Mouse (Mus musculus) midbrain, embryonic 12.5 days (tissue): Measurements from ENCODE around the gene Emx1. TPM values are rescaled to one million over a fixed set of nuclear protein-coding genes. Genes with fewer than 3 reads are reported as not detected.

ENCODE experiments used
- ATAC-seq: fragments of 200-750 bp; cut with Nextera tagmentation; 2 replicates; pipeline ENCODE4 v1.8.0; 2017; ENCODE audit warnings: low read depth, moderate TSS enrichment, moderate library complexity; ENCODE audit not compliant: low FRiP score
- H3K27ac ChIP-seq: fragments of 300-500 bp; sonication (generic); replicated peaks from 2 replicates; pipeline ENCODE4 v1.5.1; 2016; ENCODE audit warnings: mild to moderate bottlenecking
- H3K27me3 ChIP-seq: fragments of 300-500 bp; sonication (generic); 2 replicates; pipeline ENCODE4 v1.6.1; 2016; ENCODE audit warnings: mild to moderate bottlenecking
- H3K36me3 ChIP-seq: fragments of 300-500 bp; sonication (generic); 2 replicates; pipeline ENCODE4 v1.6.1; 2016
- H3K4me1 ChIP-seq: fragments of 300-500 bp; sonication (generic); 2 replicates; pipeline ENCODE4 v1.6.1; 2016
- H3K4me2 ChIP-seq: fragments of 300-500 bp; sonication (generic); replicated peaks from 2 replicates; pipeline ENCODE4 v1.6.1; 2016; ENCODE audit warnings: mild to moderate bottlenecking, moderate library complexity
- H3K4me3 ChIP-seq: fragments of 300-500 bp; sonication (generic); 2 replicates; pipeline ENCODE4 v1.5.1; 2016; ENCODE audit warnings: mild to moderate bottlenecking
- H3K9ac ChIP-seq: fragments of 300-500 bp; sonication (generic); replicated peaks from 2 replicates; pipeline ENCODE4 v1.6.1; 2016; ENCODE audit warnings: mild to moderate bottlenecking, moderate library complexity
- H3K9me3 ChIP-seq: fragments of 300-500 bp; sonication (generic); 2 replicates; pipeline ENCODE4 v1.6.1; 2016; ENCODE audit warnings: mild to moderate bottlenecking
- WGBS: fragments of 180-500 bp; shearing (Covaris S2); methylation state at CpG from one replicate; pipeline ENCODE4 v1.1.7; 2016; 5-methylcytosine and 5-hydroxymethylcytosine counted together
- polyA plus RNA-seq: library from polyadenylated mRNA; unstranded; fragments of >200 nt; fragmentation: Nextera tagmentation; extraction: Ambion mirVana; gene quantifications from 2 replicates; pipeline ENCODE4 v1.2.1, GENCODE M21; 2016

The Emx1 gene
- polyA plus RNA-seq, 1 experiment from 2014 or later = 3.3 TPM

- Histone ChIP-seq H3K4me2 (no peak overlapping the region), H3K9me3 (no peaks in the 10 kb centered on the region), H3K27ac (no peak overlapping the region), H3K4me1 (peaks cover 39% of the 10 kb centered on the region), H3K4me3 (no peak overlapping the region), H3K27me3 (no peaks in the 10 kb centered on the region; the same call in 1 of the 2 replicates), H3K9ac (no peak overlapping the region), H3K36me3 (no peaks in the 10 kb centered on the region)
- no peak for ATAC-seq
- 96% methylated on average over 11 of the region's 11 CpGs for WGBS
Measured at GRCm38 (mm10) chr6:85219706-85220105, 32.5 kb downstream of the Emx1 start.

- Histone ChIP-seq H3K27me3 (peaks cover 9% of the 10 kb centered on the region; the same call in 1 of the 2 replicates), H3K9ac (no peak overlapping the region), H3K4me3 (no peak overlapping the region), H3K9me3 (no peaks in the 10 kb centered on the region), H3K4me1 (peaks cover 36% of the 10 kb centered on the region), H3K27ac (no peak overlapping the region), H3K36me3 (no peaks in the 10 kb centered on the region), H3K4me2 (no peak overlapping the region)
- ATAC-seq = no peak
- WGBS = 31% methylated on average over 4 of the region's 4 CpGs
Measured at GRCm38 (mm10) chr6:85220917-85221316, 33.7 kb downstream of the Emx1 start.

GRCm38 (mm10) chr6:85222551-85222950 lies 35.3 kb downstream of the Emx1 start:
- no peak overlapping the region for H3K9ac ChIP-seq
- H3K27me3 ChIP-seq = peaks cover 9% of the 10 kb centered on the region; the same call in 1 of the 2 replicates
- H3K4me3 ChIP-seq = no peak overlapping the region
- H3K4me2 ChIP-seq = no peak overlapping the region
- H3K27ac ChIP-seq = no peak overlapping the region
- H3K36me3 ChIP-seq = no peaks in the 10 kb centered on the region
- 73% methylated on average over 10 of the region's 10 CpGs for WGBS
- no peaks in the 10 kb centered on the region for H3K9me3 ChIP-seq
- ATAC-seq = no peak
- peaks cover 42% of the 10 kb centered on the region for H3K4me1 ChIP-seq

GRCm38 (mm10) chr6:85223498-85224150 lies 36.4 kb downstream of the Emx1 start:
- peaks cover 42% of the 10 kb centered on the region for H3K4me1 ChIP-seq
- no peak overlapping the region for H3K27ac ChIP-seq
- no peaks in the 10 kb centered on the region for H3K36me3 ChIP-seq
- H3K4me3 ChIP-seq = no peak overlapping the region
- WGBS = 36% methylated on average over 14 of the region's 14 CpGs
- H3K9me3 ChIP-seq = no peaks in the 10 kb centered on the region
- no peak for ATAC-seq
- H3K4me2 ChIP-seq = no peak overlapping the region
- peaks cover 9% of the 10 kb centered on the region; the same call in 1 of the 2 replicates for H3K27me3 ChIP-seq
- no peak overlapping the region for H3K9ac ChIP-seq

GRCm38 (mm10) chr6:85224442-85224891 lies 37.2 kb downstream of the Emx1 start:
- Histone ChIP-seq H3K4me3 (no peak overlapping the region), H3K9me3 (no peaks in the 10 kb centered on the region), H3K9ac (no peak overlapping the region), H3K4me2 (no peak overlapping the region), H3K36me3 (no peaks in the 10 kb centered on the region), H3K27ac (no peak overlapping the region), H3K27me3 (peaks cover 9% of the 10 kb centered on the region; the same call in 1 of the 2 replicates), H3K4me1 (peaks cover 35% of the 10 kb centered on the region)
- no peak for ATAC-seq
- 32% methylated on average over 15 of the region's 15 CpGs for WGBS

- Histone ChIP-seq H3K27me3 (peaks cover 15% of the 10 kb centered on the region), H3K4me3 (no peak overlapping the region), H3K4me2 (no peak overlapping the region), H3K27ac (no peak overlapping the region), H3K9ac (no peak overlapping the region), H3K36me3 (no peaks in the 10 kb centered on the region), H3K4me1 (peaks cover 26% of the 10 kb centered on the region), H3K9me3 (no peaks in the 10 kb centered on the region)
- 73% methylated on average over 9 of the region's 9 CpGs for WGBS
- no peak for ATAC-seq
Measured at GRCm38 (mm10) chr6:85226570-85226969, 39.3 kb downstream of the Emx1 start.

GRCm38 (mm10) chr6:85227520-85227919 lies 40.3 kb downstream of the Emx1 start:
- no peak for ATAC-seq
- Histone ChIP-seq H3K9ac (no peak overlapping the region), H3K4me1 (peaks cover 36% of the 10 kb centered on the region), H3K4me2 (no peak overlapping the region), H3K9me3 (no peaks in the 10 kb centered on the region), H3K36me3 (no peaks in the 10 kb centered on the region), H3K4me3 (no peak overlapping the region), H3K27me3 (peaks cover 20% of the 10 kb centered on the region), H3K27ac (no peak overlapping the region)
- WGBS = 69% methylated on average over 2 of the region's 2 CpGs

GRCm38 (mm10) chr6:85230762-85231161 lies 43.5 kb downstream of the Emx1 start:
- no peaks in the 10 kb centered on the region for H3K36me3 ChIP-seq
- 80% methylated on average over 3 of the region's 3 CpGs for WGBS
- no peak overlapping the region for H3K4me3 ChIP-seq
- H3K4me1 ChIP-seq = peaks cover 41% of the 10 kb centered on the region
- no peaks in the 10 kb centered on the region for H3K9me3 ChIP-seq
- no peak for ATAC-seq
- no peak overlapping the region for H3K4me2 ChIP-seq
- H3K9ac ChIP-seq = no peak overlapping the region
- no peak overlapping the region for H3K27ac ChIP-seq
- peaks cover 12% of the 10 kb centered on the region for H3K27me3 ChIP-seq

GRCm38 (mm10) chr6:85231469-85231868 lies 44.2 kb downstream of the Emx1 start:
- Histone ChIP-seq H3K9me3 (no peaks in the 10 kb centered on the region), H3K9ac (no peak overlapping the region; the same call in 1 of the 2 replicates), H3K27ac (no peak overlapping the region), H3K4me1 (peaks cover 41% of the 10 kb centered on the region), H3K4me3 (no peak overlapping the region), H3K27me3 (peaks cover 12% of the 10 kb centered on the region), H3K4me2 (no peak overlapping the region), H3K36me3 (no peaks in the 10 kb centered on the region)
- ATAC-seq = 0 out of 2 replicates have a peak, but pooled peaks have one; percentile 41
- WGBS = 29% methylated on average over 6 of the region's 6 CpGs

GRCm38 (mm10) chr6:85232045-85232444 lies 44.8 kb downstream of the Emx1 start:
- Histone ChIP-seq H3K4me2 (no peak overlapping the region), H3K9ac (no peak overlapping the region), H3K4me1 (peaks cover 35% of the 10 kb centered on the region), H3K27me3 (peaks cover 12% of the 10 kb centered on the region), H3K27ac (no peak overlapping the region), H3K4me3 (no peak overlapping the region), H3K36me3 (no peaks in the 10 kb centered on the region), H3K9me3 (no peaks in the 10 kb centered on the region)
- no peak for ATAC-seq
- 26% methylated on average over 4 of the region's 4 CpGs for WGBS

GRCm38 (mm10) chr6:85232836-85233623 lies 45.8 kb downstream of the Emx1 start:
- no peak overlapping the region for H3K27ac ChIP-seq
- no peaks in the 10 kb centered on the region for H3K9me3 ChIP-seq
- H3K4me2 ChIP-seq = no peak overlapping the region
- peaks cover 42% of the 10 kb centered on the region for H3K4me1 ChIP-seq
- WGBS = 40% methylated on average over 7 of the region's 7 CpGs
- no peak overlapping the region for H3K9ac ChIP-seq
- no peak for ATAC-seq
- no peak overlapping the region for H3K4me3 ChIP-seq
- no peaks in the 10 kb centered on the region for H3K36me3 ChIP-seq
- H3K27me3 ChIP-seq = peaks cover 12% of the 10 kb centered on the region

GRCm38 (mm10) chr6:85234796-85235195 lies 47.6 kb downstream of the Emx1 start:
- Histone ChIP-seq H3K4me3 (no peak overlapping the region), H3K9ac (no peak overlapping the region), H3K27me3 (peaks cover 12% of the 10 kb centered on the region), H3K27ac (no peak overlapping the region), H3K4me2 (no peak overlapping the region), H3K9me3 (no peaks in the 10 kb centered on the region), H3K4me1 (peaks cover 48% of the 10 kb centered on the region), H3K36me3 (no peaks in the 10 kb centered on the region)
- ATAC-seq = no peak
- WGBS = 22% methylated on average over 5 of the region's 5 CpGs
